Mouse (Mus musculus) liver, embryonic 15.5 days (tissue): ENCODE data around the gene Sfswap. TPM values are rescaled to one million over a fixed set of nuclear protein-coding genes. Genes with fewer than 3 reads are reported as not detected.

Experiments
- ATAC-seq: fragments of 200-750 bp; cut with Nextera tagmentation; 2 replicates; pipeline ENCODE4 v1.8.0; 2017; ENCODE audit warnings: moderate number of reproducible peaks, mild to moderate bottlenecking, moderate library complexity; ENCODE audit not compliant: insufficient read depth
- H3K27ac ChIP-seq: fragments of 300-500 bp; sonication (generic); replicated peaks from 2 replicates; pipeline ENCODE4 v1.5.1; 2015; ENCODE audit warnings: mild to moderate bottlenecking, inconsistent platforms
- H3K27me3 ChIP-seq: fragments of 300-500 bp; sonication (generic); 2 replicates; pipeline ENCODE4 v1.6.1; 2015; ENCODE audit warnings: mild to moderate bottlenecking, inconsistent platforms
- H3K36me3 ChIP-seq: fragments of 300-500 bp; sonication (generic); replicated peaks from 2 replicates; pipeline ENCODE4 v1.6.1; 2015; ENCODE audit warnings: moderate library complexity, mild to moderate bottlenecking, inconsistent platforms
- H3K4me1 ChIP-seq: fragments of 300-500 bp; sonication (generic); replicated peaks from 2 replicates; pipeline ENCODE4 v1.6.1; 2015; ENCODE audit warnings: inconsistent platforms
- H3K4me2 ChIP-seq: fragments of 300-500 bp; sonication (generic); 2 replicates; pipeline ENCODE4 v1.6.1; 2015; ENCODE audit warnings: moderate library complexity, mild to moderate bottlenecking, inconsistent platforms
- H3K4me3 ChIP-seq: fragments of 300-500 bp; sonication (generic); replicated peaks from 2 replicates; pipeline ENCODE4 v1.5.1; 2015; ENCODE audit warnings: mild to moderate bottlenecking, inconsistent platforms
- H3K9ac ChIP-seq: fragments of 300-500 bp; sonication (generic); 2 replicates; pipeline ENCODE4 v1.6.1; 2015; ENCODE audit warnings: moderate library complexity, mild to moderate bottlenecking, inconsistent platforms
- H3K9me3 ChIP-seq: fragments of 300-500 bp; sonication (generic); replicated peaks from 2 replicates; pipeline ENCODE4 v1.6.1; 2016; ENCODE audit warnings: inconsistent platforms
- WGBS: fragments of 180-500 bp; shearing (Covaris S2); methylation state at CpG from one replicate; pipeline ENCODE4 v1.1.7; 2015; ENCODE audit warnings: mixed read lengths; ENCODE audit not compliant: insufficient replicate concordance; 5-methylcytosine and 5-hydroxymethylcytosine counted together
- polyA plus RNA-seq: library from polyadenylated mRNA; unstranded; fragments of >200 nt; fragmentation: Nextera tagmentation; extraction: Ambion mirVana; gene quantifications from 2 replicates; pipeline ENCODE4 v1.2.1, GENCODE M21; 2015

Sfswap gene
- polyA plus RNA-seq, 1 experiment from 2014 or later = 14.7 TPM

DNA sequence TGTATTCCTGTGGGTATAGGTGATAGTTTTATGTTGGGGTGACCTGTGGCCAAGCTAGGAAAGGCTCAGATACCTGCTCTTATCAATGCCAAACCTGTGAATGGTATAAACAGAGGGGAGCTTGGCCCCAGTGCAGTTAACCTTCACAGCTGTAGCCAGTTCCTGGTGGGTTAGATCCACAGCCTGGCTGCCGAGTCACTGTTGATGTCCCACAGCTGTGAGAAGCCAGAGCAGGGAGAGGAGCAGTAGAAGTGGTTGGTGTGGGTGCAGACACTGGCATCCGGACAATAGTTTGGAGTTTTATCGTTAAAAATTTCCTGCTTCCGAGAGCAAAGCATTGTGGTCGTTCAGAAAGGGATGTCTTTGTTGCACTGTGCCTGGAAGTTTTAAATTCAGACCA is 57.6 kb downstream of the Sfswap start:
- Histone ChIP-seq H3K36me3 (peaks cover 94% of the 10 kb centered on the region), H3K4me1 (no peaks in the 10 kb centered on the region), H3K27me3 (no peaks in the 10 kb centered on the region), H3K4me2 (no peak overlapping the region), H3K9me3 (no peaks in the 10 kb centered on the region), H3K27ac (no peak overlapping the region), H3K9ac (no peak overlapping the region), H3K4me3 (no peak overlapping the region)
- no peak for ATAC-seq
- WGBS = 74% methylated on average over 5 of the region's 5 CpGs

DNA sequence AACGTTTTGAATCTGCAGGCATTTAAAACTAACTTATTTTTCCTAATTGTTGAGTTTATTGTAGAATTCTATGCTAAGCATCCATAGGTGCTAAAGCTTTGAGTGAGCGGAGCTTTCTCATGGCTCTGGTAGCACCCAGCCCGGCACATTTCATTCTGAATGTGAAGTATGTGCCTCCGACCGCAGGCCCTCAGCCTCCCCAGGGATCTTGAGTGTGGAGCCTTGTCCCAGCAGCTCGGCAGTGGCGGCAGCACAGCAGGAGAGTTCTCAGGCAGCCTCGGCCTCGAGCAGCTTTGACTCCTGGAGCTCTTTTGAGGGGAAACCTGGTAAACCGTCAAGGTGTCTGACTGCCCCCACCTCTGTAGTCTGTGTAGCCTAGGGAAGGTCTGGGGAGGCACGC is 58.3 kb downstream of the Sfswap start:
- Histone ChIP-seq H3K9me3 (no peaks in the 10 kb centered on the region), H3K4me3 (no peak overlapping the region), H3K27me3 (no peaks in the 10 kb centered on the region), H3K4me2 (no peak overlapping the region), H3K36me3 (peaks cover 94% of the 10 kb centered on the region), H3K27ac (no peak overlapping the region), H3K9ac (no peak overlapping the region), H3K4me1 (no peaks in the 10 kb centered on the region)
- no peak for ATAC-seq
- 79% methylated on average over 11 of the region's 11 CpGs for WGBS

DNA sequence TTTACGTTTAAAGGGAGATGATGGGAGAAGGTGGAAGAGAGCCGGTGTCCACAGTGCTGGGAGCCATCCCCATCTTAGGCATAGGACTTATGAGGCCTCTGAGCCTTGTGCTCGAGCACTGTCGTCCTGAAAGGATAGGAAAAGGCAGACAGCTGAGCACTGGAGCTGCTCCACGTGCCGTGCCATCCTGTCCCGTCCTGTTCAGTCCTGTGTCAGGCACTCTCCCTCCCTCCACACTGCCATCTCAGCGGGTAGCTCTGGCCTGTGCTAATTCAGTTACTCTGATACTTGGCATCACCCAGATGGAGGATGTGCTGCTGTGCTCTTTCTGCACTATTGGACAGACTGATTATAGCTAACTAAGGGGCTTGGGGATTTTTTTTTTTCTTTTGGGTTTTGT is 61.3 kb downstream of the Sfswap start:
- ATAC-seq = no peak
- Histone ChIP-seq H3K27me3 (no peaks in the 10 kb centered on the region), H3K36me3 (peaks cover 92% of the 10 kb centered on the region), H3K4me2 (no peak overlapping the region), H3K9me3 (no peaks in the 10 kb centered on the region), H3K27ac (no peak overlapping the region), H3K4me3 (no peak overlapping the region), H3K4me1 (no peaks in the 10 kb centered on the region), H3K9ac (no peak overlapping the region)
- WGBS = 87% methylated on average over 8 of the region's 8 CpGs

DNA sequence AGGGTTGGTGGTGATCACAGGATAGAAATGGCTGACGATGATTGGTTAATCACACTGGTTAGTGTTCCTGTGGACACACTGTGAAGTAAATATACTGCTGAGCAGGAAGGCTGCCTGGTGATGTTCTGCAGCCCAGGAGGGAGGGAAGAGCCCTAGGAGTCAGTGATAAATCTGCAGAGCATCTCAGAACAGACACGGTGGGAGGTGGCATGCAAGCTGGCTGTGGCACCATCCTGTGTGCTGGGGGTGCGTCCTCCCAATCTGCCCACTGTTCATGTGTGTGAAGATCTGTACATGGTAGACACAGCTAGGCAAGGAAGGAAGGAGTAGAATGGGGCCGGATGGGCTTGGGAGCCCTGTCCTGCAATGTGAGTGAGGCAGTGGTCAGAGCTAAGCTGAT is 67.6 kb downstream of the Sfswap start:
- ATAC-seq = no peak
- Histone ChIP-seq H3K9me3 (no peaks in the 10 kb centered on the region), H3K9ac (no peak overlapping the region), H3K4me3 (no peak overlapping the region), H3K27ac (no peak overlapping the region), H3K27me3 (no peaks in the 10 kb centered on the region), H3K36me3 (peaks cover 85% of the 10 kb centered on the region), H3K4me2 (no peak overlapping the region), H3K4me1 (no peaks in the 10 kb centered on the region)
- WGBS = 83% methylated on average over 4 of the region's 4 CpGs

DNA sequence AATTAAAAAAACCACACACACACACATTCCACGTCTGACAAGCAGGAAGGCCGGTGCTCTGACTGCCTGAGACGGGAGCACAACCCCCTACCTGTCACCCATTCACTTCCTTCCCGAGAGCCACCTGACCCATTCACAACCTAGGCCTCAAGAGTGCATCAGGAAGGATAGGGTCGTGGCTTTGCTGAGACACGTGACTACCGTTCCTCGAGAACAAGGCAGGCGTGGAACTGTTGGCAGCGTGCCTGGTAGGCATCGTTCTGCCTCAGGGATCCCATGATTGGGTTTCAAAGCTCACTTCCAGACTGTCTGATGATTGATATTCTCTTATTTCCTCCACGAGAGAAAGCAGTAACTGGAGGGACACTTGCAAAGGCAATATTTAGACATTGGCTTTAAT is 77.2 kb downstream of the Sfswap start:
- H3K9ac ChIP-seq = no peak overlapping the region
- H3K27me3 ChIP-seq = peaks cover 34% of the 10 kb centered on the region
- peaks cover under 1% of the 10 kb centered on the region; the same call in 1 of the 2 replicates for H3K4me1 ChIP-seq
- no peak overlapping the region for H3K27ac ChIP-seq
- 43% methylated on average over 12 of the region's 12 CpGs for WGBS
- no peaks in the 10 kb centered on the region for H3K36me3 ChIP-seq
- H3K9me3 ChIP-seq = no peaks in the 10 kb centered on the region
- H3K4me2 ChIP-seq = no peak overlapping the region
- ATAC-seq = no peak
- H3K4me3 ChIP-seq = no peak overlapping the region

DNA sequence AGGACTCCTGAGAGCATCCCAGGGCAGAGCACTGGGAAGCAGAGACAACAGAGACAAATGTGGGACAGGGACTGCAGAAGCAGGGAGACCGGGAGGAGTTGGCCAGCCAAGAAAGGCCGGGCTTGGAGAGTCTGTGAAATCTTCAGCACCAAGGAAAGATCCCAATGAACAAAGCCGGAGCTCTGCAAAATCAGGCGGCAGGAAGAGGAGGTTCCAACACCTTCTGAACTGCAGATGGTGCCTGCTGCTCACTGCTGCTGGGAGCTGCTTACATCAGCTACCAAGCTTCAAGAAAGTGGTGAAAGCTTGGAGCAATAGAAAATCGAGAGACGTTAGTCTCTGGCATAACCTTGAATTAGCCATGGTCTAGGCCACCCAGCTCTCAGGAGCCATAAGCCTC is 79.0 kb downstream of the Sfswap start:
- H3K4me3 ChIP-seq = no peak overlapping the region
- H3K27me3 ChIP-seq = peaks cover 52% of the 10 kb centered on the region
- H3K9ac ChIP-seq = no peak overlapping the region
- no peak for ATAC-seq
- H3K4me1 ChIP-seq = peaks cover 18% of the 10 kb centered on the region
- H3K27ac ChIP-seq = no peak overlapping the region
- no peaks in the 10 kb centered on the region for H3K9me3 ChIP-seq
- no peak overlapping the region for H3K4me2 ChIP-seq
- no peaks in the 10 kb centered on the region for H3K36me3 ChIP-seq
- WGBS = 12% methylated on average over 6 of the region's 6 CpGs

DNA sequence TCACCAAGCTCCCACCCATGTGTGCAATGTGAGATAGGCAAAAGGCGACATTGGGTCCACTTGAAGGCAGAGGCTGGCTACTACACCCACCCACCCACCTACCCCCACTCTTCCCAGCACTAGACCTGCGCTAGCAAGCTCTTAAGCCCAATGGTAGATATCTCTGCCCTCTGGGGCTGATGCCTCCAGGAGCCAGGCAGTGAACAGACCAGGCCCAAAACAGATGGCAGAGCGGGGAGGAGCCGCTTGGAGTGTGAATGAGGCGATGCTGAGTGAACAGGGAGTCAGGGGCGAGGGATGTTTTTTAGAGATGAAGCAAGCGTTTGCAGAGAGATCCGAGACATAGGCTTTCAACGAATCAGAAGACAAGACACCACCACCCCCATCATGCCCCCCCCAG is 79.6 kb downstream of the Sfswap start:
- Histone ChIP-seq H3K9ac (no peak overlapping the region), H3K27me3 (peaks cover 57% of the 10 kb centered on the region), H3K4me3 (no peak overlapping the region), H3K4me2 (no peak overlapping the region), H3K9me3 (no peaks in the 10 kb centered on the region), H3K4me1 (peaks cover 23% of the 10 kb centered on the region), H3K36me3 (no peaks in the 10 kb centered on the region), H3K27ac (no peak overlapping the region)
- no peak for ATAC-seq
- 55% methylated on average over 9 of the region's 9 CpGs for WGBS

DNA sequence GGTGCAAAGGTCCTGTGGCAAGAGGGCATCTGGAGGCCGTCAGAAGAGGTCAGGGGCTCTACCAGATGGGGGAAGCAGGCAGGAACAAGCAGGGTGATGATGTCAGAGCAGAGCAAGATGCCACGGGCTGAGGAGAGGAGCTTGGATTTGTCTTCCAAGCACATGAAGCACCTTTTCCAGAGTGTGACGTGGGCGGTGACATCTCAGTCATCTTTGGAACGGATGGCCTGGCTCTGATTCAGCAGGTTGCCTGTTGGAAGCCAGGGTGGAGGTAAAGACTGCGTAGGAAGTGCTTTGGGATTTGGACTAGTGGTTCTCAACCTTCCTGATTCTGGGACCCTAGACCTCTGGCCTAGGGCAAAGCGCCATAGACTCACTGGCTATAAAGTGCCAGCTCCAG is 80.0 kb downstream of the Sfswap start:
- H3K4me2 ChIP-seq = no peak overlapping the region
- no peak for ATAC-seq
- H3K4me1 ChIP-seq = peaks cover 27% of the 10 kb centered on the region
- no peak overlapping the region for H3K27ac ChIP-seq
- H3K27me3 ChIP-seq = peaks cover 62% of the 10 kb centered on the region
- no peak overlapping the region for H3K4me3 ChIP-seq
- 58% methylated on average over 7 of the region's 7 CpGs for WGBS
- no peaks in the 10 kb centered on the region for H3K9me3 ChIP-seq
- H3K9ac ChIP-seq = no peak overlapping the region
- H3K36me3 ChIP-seq = no peaks in the 10 kb centered on the region

DNA sequence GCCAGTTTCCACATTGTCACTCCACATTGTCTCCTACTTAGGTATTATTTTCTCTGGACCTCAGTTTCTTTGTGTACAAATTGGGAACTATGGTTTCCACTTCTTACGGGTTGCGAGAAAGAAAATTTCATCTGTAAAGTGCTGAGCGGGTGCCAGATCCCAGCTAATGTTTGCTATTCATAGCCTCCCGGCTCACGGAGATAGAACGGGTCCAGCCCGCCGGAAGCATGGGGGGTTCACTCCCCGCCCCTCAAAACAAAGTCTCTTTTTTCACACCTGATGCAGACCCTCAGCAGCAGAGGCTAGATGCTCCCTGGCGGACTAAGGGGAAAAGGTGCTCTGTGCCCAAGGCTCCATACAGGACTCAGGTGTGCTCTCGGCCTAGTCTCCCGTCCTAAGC is 82.3 kb downstream of the Sfswap start:
- Histone ChIP-seq H3K4me3 (peak overlapping the region; percentile 64), H3K4me2 (peak overlapping the region; percentile 94), H3K4me1 (peaks cover 33% of the 10 kb centered on the region), H3K9ac (peak overlapping the region; percentile 51; the same call in 1 of the 2 replicates), H3K9me3 (no peaks in the 10 kb centered on the region), H3K27me3 (peaks cover 80% of the 10 kb centered on the region), H3K36me3 (no peaks in the 10 kb centered on the region), H3K27ac (no peak overlapping the region)
- ATAC-seq = peak; percentile 6; the same call in 1 of the 2 replicates
- WGBS = 7% methylated on average over 12 of the region's 12 CpGs

DNA sequence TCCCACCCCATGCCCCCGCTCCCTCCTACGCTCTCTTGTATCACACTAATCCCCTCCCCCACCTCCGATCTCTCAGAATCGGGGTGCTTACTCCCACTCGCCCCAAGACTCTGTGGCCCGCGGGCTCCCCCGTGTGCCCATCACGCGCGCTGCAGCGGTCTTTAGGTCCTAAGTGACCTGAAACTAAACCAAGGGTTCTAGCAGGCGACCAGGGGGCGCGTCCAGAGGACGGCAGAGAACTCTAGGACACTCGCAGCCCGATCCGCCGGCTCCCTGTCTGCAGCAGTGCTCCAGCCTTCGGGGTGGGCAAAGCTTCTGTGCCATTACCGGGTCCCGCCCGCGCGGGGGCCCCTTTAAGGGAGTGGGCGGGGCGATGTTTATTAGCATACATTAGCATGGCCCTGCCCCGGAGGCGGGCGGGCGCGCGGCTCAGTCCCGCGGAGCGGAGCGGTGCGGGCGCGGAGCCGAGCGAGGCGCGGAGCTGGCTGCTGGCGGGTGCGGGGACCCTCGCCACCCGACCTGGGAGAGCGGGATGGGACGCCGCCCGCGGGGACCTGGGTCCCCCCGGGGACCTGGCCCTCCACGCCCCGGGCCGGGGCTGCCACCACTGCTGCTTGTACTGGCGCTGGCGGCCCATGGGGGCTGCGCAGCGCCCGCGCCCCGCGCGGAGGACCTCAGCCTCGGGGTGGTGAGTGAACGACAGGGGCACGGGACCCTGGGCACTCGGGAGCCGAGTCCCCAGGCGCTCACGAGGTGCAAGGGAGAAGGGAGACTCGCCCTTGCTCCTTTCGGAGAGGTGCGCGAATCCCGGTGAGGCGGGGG is 83.0 kb downstream of the Sfswap start, which contains the start of gene Mmp17:
TSS of gene Mmp17 (plus strand) at position 409 of the 822 bp plus-strand sequence.
- under 1% methylated on average over 80 of the region's 80 CpGs for WGBS
- Histone ChIP-seq H3K27ac (no peak within 1 kb of the TSS), H3K4me1 (peaks cover 33% of the 10 kb centered on the region), H3K9ac (peak within 1 kb of the TSS; percentile 51; the same call in 1 of the 2 replicates), H3K4me2 (peak within 1 kb of the TSS; percentile 94), H3K36me3 (no peaks in the 10 kb centered on the region), H3K27me3 (peaks cover 86% of the 10 kb centered on the region), H3K9me3 (no peaks in the 10 kb centered on the region), H3K4me3 (peak within 1 kb of the TSS; percentile 64)
- ATAC-seq = peak; percentile 87

DNA sequence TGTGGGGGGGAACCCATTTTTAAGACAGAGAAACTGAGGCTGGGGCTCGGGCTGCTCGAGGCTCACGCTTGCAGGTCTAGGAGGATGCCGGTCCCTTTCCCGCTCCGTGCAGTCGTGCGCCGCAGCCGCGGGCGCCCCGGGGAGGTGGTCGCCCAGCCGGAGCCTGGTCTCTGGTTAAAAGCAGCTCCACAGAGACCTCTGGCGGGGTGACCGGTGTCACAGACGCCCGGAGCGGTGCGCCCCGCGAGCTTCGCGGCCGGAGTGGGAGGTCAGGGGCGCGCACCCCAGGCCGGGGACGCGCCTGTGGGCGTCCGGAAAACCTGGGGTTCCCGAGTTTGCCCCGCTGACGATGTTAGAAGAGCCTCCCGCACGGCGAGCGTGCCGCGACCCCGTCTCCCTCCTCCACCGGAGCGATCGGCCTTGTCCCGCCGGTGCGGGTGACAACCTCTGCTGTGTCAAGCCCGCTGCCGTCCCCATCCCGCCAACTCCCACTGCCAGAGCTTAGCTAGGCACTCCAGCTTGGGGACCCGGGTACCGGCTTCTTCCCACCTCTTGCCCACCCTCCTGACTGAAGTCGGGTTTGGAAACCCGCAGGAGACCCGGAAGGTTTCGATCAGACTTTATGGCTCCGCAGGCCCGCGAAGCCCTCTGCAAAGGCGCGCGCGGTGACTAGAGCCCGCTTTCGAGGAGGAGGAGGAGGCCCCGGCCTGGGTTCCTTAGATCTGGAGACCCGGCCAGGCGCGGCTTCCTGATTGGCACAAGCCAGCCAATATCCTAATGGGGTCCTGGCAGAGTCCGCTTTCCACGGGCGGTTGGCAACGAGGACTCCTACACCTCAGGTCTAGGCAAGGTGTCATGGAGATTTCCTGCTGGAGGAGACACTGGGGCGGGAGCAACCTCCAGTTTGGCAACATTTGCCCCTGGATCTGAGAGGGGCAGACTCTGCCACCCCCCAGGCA is 83.8 kb downstream of the Sfswap start:
- Histone ChIP-seq H3K36me3 (no peaks in the 10 kb centered on the region), H3K9ac (peak overlapping the region; percentile 27; the same call in 1 of the 2 replicates), H3K4me1 (peaks cover 33% of the 10 kb centered on the region), H3K4me2 (peak overlapping the region; percentile 94), H3K27me3 (peaks cover 94% of the 10 kb centered on the region), H3K4me3 (peak overlapping the region; percentile 64), H3K27ac (no peak overlapping the region), H3K9me3 (no peaks in the 10 kb centered on the region)
- WGBS = under 1% methylated on average over 76 of the region's 76 CpGs
- no peak for ATAC-seq
